Mouse (Mus musculus) testis, adult 2 months (tissue): ENCODE measurements around the gene Tgfb1.

Experiments used
- CTCF ChIP-seq: fragments of 200-500 bp; IDR thresholded peaks from 2 replicates; pipeline ENCODE4 v1.5.1; 2012; ENCODE audit warnings: low read depth, mild to moderate bottlenecking, inconsistent platforms, low read length, moderate library complexity; ENCODE audit not compliant: control insufficient read depth, insufficient read depth, insufficient replicate concordance
- POLR2A ChIP-seq: fragments of 200-500 bp; IDR thresholded peaks from 2 replicates; pipeline ENCODE4 v1.6.1; 2012; ENCODE audit warnings: low read depth, mild to moderate bottlenecking, inconsistent platforms, low read length, moderate library complexity; ENCODE audit not compliant: control insufficient read depth

DNA sequence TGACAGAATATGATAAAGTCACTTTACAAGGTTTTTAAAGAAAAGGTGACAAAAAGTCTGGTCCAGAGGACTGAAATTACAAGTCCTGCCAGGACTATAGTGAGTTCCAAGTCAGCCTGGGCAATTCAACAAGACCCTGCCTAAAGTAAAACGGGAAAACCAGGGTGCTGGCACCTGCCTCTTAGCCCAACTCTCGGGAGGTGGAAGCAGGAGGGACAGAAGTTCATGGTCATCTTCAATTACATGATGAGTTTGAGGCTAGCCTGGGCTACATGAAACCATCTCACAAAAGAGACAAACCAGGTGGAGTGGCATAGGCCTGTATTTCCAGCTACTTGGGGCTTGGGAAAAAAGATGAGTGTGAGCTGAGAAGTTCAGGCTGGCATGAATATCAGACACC, 15.1 kb upstream of the Tgfb1 start:
- TF ChIP-seq POLR2A (no peak), CTCF (no peak)
